Mouse (Mus musculus): ENCODE results near the gene Ccdc153.

GRCm38 (mm10) chr9:44238501-44239190 lies 1.8 kb upstream of the Ccdc153 start:
- TF ChIP-seq POLR2A (IDR thresholded peaks at IDR 0.05; ENCODE audit: borderline replicate concordance, insufficient read depth, low read length) = no peak
- TF ChIP-seq CTCF (IDR thresholded peaks at IDR 0.05; ENCODE audit: borderline replicate concordance, insufficient read depth, low read depth, low read length) = no peak

Data from cerebellum, adult 2 months (tissue).